Mouse (Mus musculus) cortical plate, adult 2 months (tissue): ENCODE measurements at regions not wholly inside any gene's neighbourhood (a gene's known extent, or its start where the extent isn't known, plus 50 kb on each side); places are given as distances from the start of the nearest gene placed in this dataset.
"Not testable (repeated sequence)": the region's sequence is repeated elsewhere in the genome, so short reads cannot be mapped to it uniquely, and the experiment has no call there.

ENCODE experiments used
- H3K27ac ChIP-seq: fragments of 200-500 bp; 2 replicates; pipeline ENCODE4 v1.5.1; 2012; ENCODE audit warnings: low read length, control low read depth, inconsistent platforms; ENCODE audit not compliant: insufficient read depth
- H3K4me1 ChIP-seq: fragments of 200-500 bp; 2 replicates; pipeline ENCODE4 v1.6.1; 2011; ENCODE audit warnings: low read length; ENCODE audit not compliant: control insufficient read depth, insufficient read depth
- H3K4me3 ChIP-seq: fragments of 200-500 bp; 2 replicates; pipeline ENCODE4 v1.5.1; 2011; ENCODE audit warnings: mild to moderate bottlenecking, low read length, control low read depth; ENCODE audit not compliant: insufficient read depth
- CTCF ChIP-seq: fragments of 200-500 bp; IDR thresholded peaks from 2 replicates; pipeline ENCODE4 v1.5.1; 2011; ENCODE audit warnings: mild to moderate bottlenecking, control low read depth, low read length; ENCODE audit not compliant: insufficient read depth; ENCODE audit errors: extremely low read depth
- POLR2A ChIP-seq: fragments of 200-500 bp; IDR thresholded peaks from 2 replicates; pipeline ENCODE4 v1.6.1; 2011; ENCODE audit warnings: mild to moderate bottlenecking, low read length, control low read depth; ENCODE audit not compliant: insufficient read depth; ENCODE audit errors: extremely low read depth

- no peak overlapping the region for H3K27ac ChIP-seq
- H3K4me1 ChIP-seq: no peaks in the 10 kb centered on the region
- H3K4me3 ChIP-seq: no peak overlapping the region
- no peak for TF ChIP-seq POLR2A
These were observed 391.3 kb downstream of the Arl4a start for GRCm38 (mm10) chr12:39646556-39646955.

GRCm38 (mm10) chr12:39645581-39645980 is 392.2 kb downstream of the Arl4a start:
- Histone ChIP-seq H3K27ac (no peak overlapping the region), H3K4me3 (no peak overlapping the region), H3K4me1 (no peaks in the 10 kb centered on the region)
- TF ChIP-seq POLR2A (no peak), CTCF (no peak)

GRCm38 (mm10) chr12:39639246-39639645 is 398.6 kb downstream of the Arl4a start:
- no peak overlapping the region for H3K4me3 ChIP-seq
- TF ChIP-seq CTCF: no peak
- no peak for TF ChIP-seq POLR2A
- H3K4me1 ChIP-seq: no peaks in the 10 kb centered on the region
- H3K27ac ChIP-seq: no peak overlapping the region

- Histone ChIP-seq H3K4me1 (no peaks in the 10 kb centered on the region), H3K27ac (no peak overlapping the region), H3K4me3 (no peak overlapping the region)
- TF ChIP-seq POLR2A (no peak), CTCF (no peak)
These were observed 403.5 kb downstream of the Arl4a start for GRCm38 (mm10) chr12:39634337-39634736.

GRCm38 (mm10) chr12:39621266-39621665 is 416.6 kb downstream of the Arl4a start:
- no peaks in the 10 kb centered on the region for H3K4me1 ChIP-seq
- TF ChIP-seq CTCF (no peak), POLR2A (no peak)
- no peak overlapping the region for H3K27ac ChIP-seq
- H3K4me3 ChIP-seq: no peak overlapping the region

GRCm38 (mm10) chr12:39605289-39605688 is 432.5 kb downstream of the Arl4a start:
- H3K4me3 ChIP-seq: no peak overlapping the region
- H3K4me1 ChIP-seq: no peaks in the 10 kb centered on the region
- TF ChIP-seq POLR2A: no peak
- TF ChIP-seq CTCF: no peak

GRCm38 (mm10) chr12:39604723-39605122 is 433.1 kb downstream of the Arl4a start:
- H3K4me3 ChIP-seq: no peak overlapping the region
- TF ChIP-seq CTCF (no peak), POLR2A (no peak)
- no peaks in the 10 kb centered on the region for H3K4me1 ChIP-seq
- no peak overlapping the region for H3K27ac ChIP-seq

More at GRCm38 (mm10) chr12:39605289-39605688, 432.5 kb downstream of the Arl4a start:
- no peak overlapping the region for H3K27ac ChIP-seq

- H3K27ac ChIP-seq: no peak overlapping the region
- TF ChIP-seq POLR2A (no peak), CTCF (no peak)
- H3K4me3 ChIP-seq: no peak overlapping the region
- no peaks in the 10 kb centered on the region for H3K4me1 ChIP-seq
These were observed 443.1 kb downstream of the Arl4a start for GRCm38 (mm10) chr12:39594726-39595125.

GRCm38 (mm10) chr12:39593781-39594180 is 444.0 kb downstream of the Arl4a start:
- not testable (repeated sequence) for H3K27ac ChIP-seq, H3K4me3 ChIP-seq, H3K4me1 ChIP-seq

- TF ChIP-seq CTCF: no peak
- no peak for TF ChIP-seq POLR2A
- Histone ChIP-seq H3K27ac (no peak overlapping the region; the same call in 1 of the 2 replicates), H3K4me3 (no peak overlapping the region), H3K4me1 (no peaks in the 10 kb centered on the region; the same call in 1 of the 2 replicates)
These were observed 450.5 kb downstream of the Arl4a start for GRCm38 (mm10) chr12:39587204-39587909.
